Mouse (Mus musculus) cerebellum, adult 2 months (tissue): Measurements from ENCODE around the gene Gm45208. TPM values are rescaled to one million over a fixed set of nuclear protein-coding genes. Genes with fewer than 3 reads are reported as not detected.

Source experiments
- DNase-seq, 2 experiments: peaks; one replicate each; pipeline ENCODE4 v3.0.0; 2021
- H3K27ac ChIP-seq: fragments of 200-500 bp; 2 replicates; pipeline ENCODE4 v1.5.1; 2012; ENCODE audit warnings: low read length, control low read depth, inconsistent platforms; ENCODE audit not compliant: insufficient read depth
- H3K27me3 ChIP-seq: fragments of 200-500 bp; 2 replicates; pipeline ENCODE4 v1.6.1; 2012; ENCODE audit warnings: inconsistent platforms, mild to moderate bottlenecking, low read length, moderate library complexity; ENCODE audit not compliant: control insufficient read depth, insufficient read depth
- H3K4me1 ChIP-seq: fragments of 200-500 bp; 2 replicates; pipeline ENCODE4 v1.6.1; 2011; ENCODE audit warnings: low read length; ENCODE audit not compliant: control insufficient read depth, insufficient read depth
- H3K4me3 ChIP-seq: fragments of 200-500 bp; replicated peaks from 2 replicates; pipeline ENCODE3; 2011; ENCODE audit warnings: mild to moderate bottlenecking, low read depth, low read length, control low read depth; ENCODE audit not compliant: insufficient read depth
- CTCF ChIP-seq: fragments of 200-500 bp; IDR thresholded peaks from 2 replicates; pipeline ENCODE4 v1.5.1; 2011; ENCODE audit warnings: low read depth, mild to moderate bottlenecking, control low read depth, low read length, moderate library complexity, borderline replicate concordance; ENCODE audit not compliant: insufficient read depth
- POLR2A ChIP-seq: fragments of 200-500 bp; IDR thresholded peaks from 2 replicates; pipeline ENCODE4 v1.6.1; 2011; ENCODE audit warnings: low read length, control low read depth, borderline replicate concordance; ENCODE audit not compliant: insufficient read depth
- WGBS: fragments of 180-500 bp; shearing (Covaris S2); methylation state at CpG from one replicate; pipeline ENCODE4 v1.1.7; 2018; 5-methylcytosine and 5-hydroxymethylcytosine counted together
- polyA plus RNA-seq: library from polyadenylated mRNA; depleted of rRNA; stranded (reverse); fragments of >200 nt; gene quantifications from 2 replicates; pipeline ENCODE4 v1.2.3, GENCODE M21; 2012; rRNA removed

The Gm45208 gene
- polyA plus RNA-seq, 1 experiment, result not detected

- no peak for TF ChIP-seq POLR2A
- no peak for TF ChIP-seq CTCF
- WGBS, result 88% methylated on average over 7 of the region's 7 CpGs
These were observed 47.4 kb downstream of the Gm45208 start for GRCm38 (mm10) chrX:7769302-7770017.

GRCm38 (mm10) chrX:7772766-7773165, 50.7 kb downstream of the Gm45208 start:
- no peak for DNase-seq
- Histone ChIP-seq H3K27me3 (no peaks in the 10 kb centered on the region), H3K4me3 (no peak overlapping the region), H3K4me1 (no peaks in the 10 kb centered on the region), H3K27ac (no peak overlapping the region)
- TF ChIP-seq POLR2A (no peak), CTCF (peak; percentile 31; the same call in 1 of the 2 replicates)
- WGBS, result 13% methylated on average over 2 of the region's 2 CpGs

More at GRCm38 (mm10) chrX:7769302-7770017, 47.4 kb downstream of the Gm45208 start:
- H3K27me3 ChIP-seq, result no peaks in the 10 kb centered on the region
- H3K4me1 ChIP-seq, result peaks cover 5% of the 10 kb centered on the region; the same call in 1 of the 2 replicates
- no peak overlapping the region for H3K4me3 ChIP-seq
- no peak overlapping the region for H3K27ac ChIP-seq
- no peak for DNase-seq

GRCm38 (mm10) chrX:7775501-7776205, 53.6 kb downstream of the Gm45208 start:
- no peak overlapping the region for H3K4me3 ChIP-seq
- no peak for TF ChIP-seq POLR2A
- no peak for TF ChIP-seq CTCF
- H3K27me3 ChIP-seq, result no peaks in the 10 kb centered on the region
- no peaks in the 10 kb centered on the region for H3K4me1 ChIP-seq
- H3K27ac ChIP-seq, result no peak overlapping the region
- WGBS, result 76% methylated on average over 9 of the region's 9 CpGs
- DNase-seq, result no peak

- peak; percentile 57 to 68 for DNase-seq
- H3K27ac ChIP-seq, result no peak overlapping the region
- TF ChIP-seq CTCF (peak; percentile 77), POLR2A (no peak)
- no peaks in the 10 kb centered on the region for H3K27me3 ChIP-seq
- 49% methylated on average over 8 of the region's 8 CpGs for WGBS
- no peaks in the 10 kb centered on the region for H3K4me1 ChIP-seq
- H3K4me3 ChIP-seq, result no peak overlapping the region
These were observed 54.5 kb downstream of the Gm45208 start for GRCm38 (mm10) chrX:7776329-7777082.

GRCm38 (mm10) chrX:7778450-7779244, 56.6 kb downstream of the Gm45208 start:
- Histone ChIP-seq H3K4me3 (no peak overlapping the region), H3K27me3 (no peaks in the 10 kb centered on the region), H3K4me1 (no peaks in the 10 kb centered on the region), H3K27ac (no peak overlapping the region)
- DNase-seq, result no peak
- WGBS, result 71% methylated on average over 7 of the region's 7 CpGs
- TF ChIP-seq POLR2A, result no peak

GRCm38 (mm10) chrX:7779294-7779693, 57.2 kb downstream of the Gm45208 start:
- no peak overlapping the region for H3K27ac ChIP-seq
- no peaks in the 10 kb centered on the region for H3K4me1 ChIP-seq
- H3K27me3 ChIP-seq, result no peaks in the 10 kb centered on the region
- WGBS, result 14% methylated on average over 3 of the region's 3 CpGs
- DNase-seq, result no peak
- TF ChIP-seq CTCF, result no peak
- no peak for TF ChIP-seq POLR2A
- H3K4me3 ChIP-seq, result no peak overlapping the region

Other genes with a start within 250 kb of the Gm45208 start
- 0.03 TPM in 1 of 2 replicates, not detected in the other for gene Foxp3, start 148.6 kb upstream of the Gm45208 start, polyA plus RNA-seq
- gene Ppp1r3f, start 148.0 kb upstream of the Gm45208 start, polyA plus RNA-seq, result 20.6 and 21.4 TPM in 2 replicates
- gene Ccdc22, start 116.7 kb upstream of the Gm45208 start, polyA plus RNA-seq, result 31.7 and 33.4 TPM in 2 replicates
- gene Cacna1f, start 115.2 kb upstream of the Gm45208 start, polyA plus RNA-seq, result 0.08 and 0.13 TPM in 2 replicates
- 945 and 955 TPM in 2 replicates for gene Syp, start 83.8 kb upstream of the Gm45208 start, polyA plus RNA-seq
- 1.7 and 2.1 TPM in 2 replicates for gene Prickle3, start 65.0 kb upstream of the Gm45208 start, polyA plus RNA-seq
- 5.2 and 6.5 TPM in 2 replicates for gene Plp2, start 50.9 kb upstream of the Gm45208 start, polyA plus RNA-seq
- 2.2 and 2.6 TPM in 2 replicates for gene Magix, start 41.0 kb upstream of the Gm45208 start, polyA plus RNA-seq
- 30.5 and 33.1 TPM in 2 replicates for gene Gpkow, start 25.1 kb upstream of the Gm45208 start, polyA plus RNA-seq
- 81.8 and 82.7 TPM in 2 replicates for gene Wdr45, start 7.9 kb upstream of the Gm45208 start, polyA plus RNA-seq
- 166 and 179 TPM in 2 replicates for gene Praf2, start 6.2 kb downstream of the Gm45208 start, polyA plus RNA-seq
- gene Ccdc120, start 28.7 kb downstream of the Gm45208 start, polyA plus RNA-seq, result 68.3 and 82.6 TPM in 2 replicates
- 24.4 and 24.5 TPM in 2 replicates for gene Tfe3, start 40.3 kb downstream of the Gm45208 start, polyA plus RNA-seq
- gene Gripap1, start 67.5 kb downstream of the Gm45208 start, polyA plus RNA-seq, result 110 TPM in 2 replicates
- gene Kcnd1, start 100.0 kb downstream of the Gm45208 start, polyA plus RNA-seq, result 5.9 and 7.6 TPM in 2 replicates
- gene Otud5, start 119.1 kb downstream of the Gm45208 start, polyA plus RNA-seq, result 49.4 and 52.5 TPM in 2 replicates
- 47.9 and 50.5 TPM in 2 replicates for gene Pim2, start 156.0 kb downstream of the Gm45208 start, polyA plus RNA-seq
- gene Slc35a2, start 161.8 kb downstream of the Gm45208 start, polyA plus RNA-seq, result 40.6 and 46.8 TPM in 2 replicates
- gene Pqbp1, start 177.0 kb downstream of the Gm45208 start, polyA plus RNA-seq, result 165 and 174 TPM in 2 replicates
- 27.5 TPM in 2 replicates for gene Timm17b, start 177.1 kb downstream of the Gm45208 start, polyA plus RNA-seq
- not detected in 2 replicates for gene Gm10491, start 185.6 kb downstream of the Gm45208 start, polyA plus RNA-seq
- not detected in 2 replicates for gene Gm10490, start 187.3 kb downstream of the Gm45208 start, polyA plus RNA-seq
- gene Pcsk1n, start 197.6 kb downstream of the Gm45208 start, polyA plus RNA-seq, result 395 and 461 TPM in 2 replicates
- not detected in 2 replicates for gene Eras, start 206.4 kb downstream of the Gm45208 start, polyA plus RNA-seq
- 66.2 and 71.0 TPM in 2 replicates for gene Hdac6, start 225.6 kb downstream of the Gm45208 start, polyA plus RNA-seq